Mouse (Mus musculus) heart, postnatal 0 days (tissue): Measurements from ENCODE around the gene Nfatc3. TPM values are rescaled to one million over a fixed set of nuclear protein-coding genes. Genes with fewer than 3 reads are reported as not detected.

ENCODE experiments used
- ATAC-seq: fragments of 200-750 bp; cut with Nextera tagmentation; 2 replicates; pipeline ENCODE4 v1.8.0; 2017; ENCODE audit warnings: low read depth, moderate number of reproducible peaks, moderate library complexity; ENCODE audit not compliant: insufficient read depth
- DNase-seq: peaks from one replicate; pipeline ENCODE4 v3.0.0-alpha.2; 2016; ENCODE audit warnings: low spot score
- H3K27ac ChIP-seq: fragments of 300-500 bp; sonication (generic); 2 replicates; pipeline ENCODE4 v1.5.1; 2014; ENCODE audit warnings: low read depth, mild to moderate bottlenecking
- H3K27me3 ChIP-seq: fragments of 300-500 bp; sonication (generic); 2 replicates; pipeline ENCODE4 v1.6.1; 2014; ENCODE audit warnings: low read length, mixed read lengths; ENCODE audit not compliant: control insufficient read depth, insufficient read depth
- H3K36me3 ChIP-seq: fragments of 300-500 bp; sonication (generic); replicated peaks from 2 replicates; pipeline ENCODE4 v1.6.1; 2014; ENCODE audit warnings: low read length, mixed read lengths; ENCODE audit not compliant: control insufficient read depth, insufficient read depth
- H3K4me1 ChIP-seq: fragments of 300-500 bp; sonication (generic); 2 replicates; pipeline ENCODE4 v1.6.1; 2014; ENCODE audit warnings: antibody characterized with exemption; ENCODE audit not compliant: control insufficient read depth, insufficient read depth
- H3K4me2 ChIP-seq: fragments of 300-500 bp; sonication (generic); 2 replicates; pipeline ENCODE4 v1.6.1; 2014; ENCODE audit warnings: low read depth, mild to moderate bottlenecking, low read length, moderate library complexity
- H3K4me3 ChIP-seq: fragments of 300-500 bp; sonication (generic); 2 replicates; pipeline ENCODE4 v1.5.1; 2014; ENCODE audit warnings: low read depth, low read length
- H3K9ac ChIP-seq: fragments of 300-500 bp; sonication (generic); replicated peaks from 2 replicates; pipeline ENCODE4 v1.6.1; 2014; ENCODE audit warnings: low read depth, low read length, mixed read lengths
- H3K9me3 ChIP-seq: fragments of 300-500 bp; sonication (generic); replicated peaks from 2 replicates; pipeline ENCODE4 v1.6.1; 2016; ENCODE audit warnings: low read length; ENCODE audit not compliant: control insufficient read depth
- CTCF ChIP-seq: IDR thresholded peaks from 2 replicates; pipeline ENCODE4 v1.5.1; 2016; ENCODE audit warnings: antibody characterized with exemption, control low read depth, low read depth
- EP300 ChIP-seq: IDR thresholded peaks from 2 replicates; pipeline ENCODE4 v1.6.1; 2016; ENCODE audit warnings: antibody characterized with exemption, low read depth
- WGBS: fragments of 180-500 bp; shearing (Covaris S2); extraction: QIAGEN DNeasy Blood & Tissue Kit; methylation state at CpG from one replicate; pipeline ENCODE4 v1.1.7; 2014; 5-methylcytosine and 5-hydroxymethylcytosine counted together
- polyA plus RNA-seq: library from polyadenylated mRNA; unstranded; fragments of >200 nt; fragmentation: Nextera tagmentation; extraction: Ambion mirVana; gene quantifications from 2 replicates; pipeline ENCODE4 v1.2.1, GENCODE M21; 2015
- total RNA-seq: library from RNA; depleted of rRNA; stranded (reverse); fragments of >200 nt; gene quantifications from 2 replicates; pipeline ENCODE4 v1.2.3, GENCODE M21; 2014; ENCODE audit warnings: low replicate concordance

Gene Nfatc3
- total and polyA plus RNA-seq, 2 experiments from 2014 or later: 2.0 to 26.6 TPM

DNA sequence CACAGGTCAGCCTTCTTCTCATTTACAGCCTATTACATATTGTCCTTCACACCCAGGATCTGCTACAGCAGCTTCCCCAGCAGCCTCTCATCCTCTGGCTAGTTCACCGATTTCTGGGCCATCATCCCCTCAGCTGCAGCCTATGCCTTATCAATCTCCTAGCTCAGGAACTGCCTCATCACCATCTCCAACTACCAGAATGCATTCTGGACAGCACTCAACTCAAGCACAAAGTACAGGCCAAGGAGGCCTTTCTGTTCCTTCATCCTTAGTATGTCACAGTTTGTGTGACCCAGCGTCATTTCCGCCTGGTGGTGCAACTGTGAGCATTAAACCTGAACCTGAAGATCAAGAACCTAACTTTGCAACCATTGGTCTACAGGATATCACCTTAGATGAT is 50.1 kb downstream of the Nfatc3 start:
- DNase-seq (no peak), ATAC-seq (no peak)
- H3K4me1 ChIP-seq: no peaks in the 10 kb centered on the region
- H3K36me3 ChIP-seq: peaks cover 39% of the 10 kb centered on the region
- TF ChIP-seq CTCF (no peak), EP300 (no peak)
- WGBS: 93% methylated on average over 3 of the region's 3 CpGs
- no peaks in the 10 kb centered on the region for H3K9me3 ChIP-seq
- no peak overlapping the region for H3K27ac ChIP-seq
- H3K4me2 ChIP-seq: no peak overlapping the region
- no peak overlapping the region for H3K9ac ChIP-seq
- H3K27me3 ChIP-seq: no peaks in the 10 kb centered on the region
- H3K4me3 ChIP-seq: no peak overlapping the region

DNA sequence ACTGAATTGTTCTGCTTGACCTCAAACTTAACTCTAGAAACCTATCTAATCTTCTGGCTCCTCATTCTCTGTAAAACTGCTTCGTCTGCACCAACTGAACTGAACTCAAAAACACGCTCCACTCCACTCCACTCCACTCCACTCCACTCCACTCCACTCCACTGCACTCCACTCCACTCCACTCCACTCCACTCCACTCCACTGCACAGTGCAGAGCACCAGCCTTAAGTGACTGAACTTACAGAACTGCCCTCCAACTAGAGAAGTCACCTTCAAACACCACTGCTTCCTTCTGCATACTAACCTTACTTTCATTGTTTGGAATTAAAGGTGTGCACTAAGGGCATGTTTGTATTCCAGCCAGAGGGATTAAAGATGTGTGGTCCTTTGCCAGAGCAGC is 53.4 kb downstream of the Nfatc3 start:
- WGBS: 61% methylated on average over 2 of the region's 2 CpGs
- TF ChIP-seq CTCF (no peak), EP300 (no peak)
- Histone ChIP-seq H3K9ac (no peak overlapping the region), H3K36me3 (peaks cover 34% of the 10 kb centered on the region), H3K27ac (peak overlapping the region; percentile 50; the same call in 1 of the 2 replicates), H3K4me2 (no peak overlapping the region), H3K4me3 (no peak overlapping the region), H3K9me3 (no peaks in the 10 kb centered on the region), H3K27me3 (no peaks in the 10 kb centered on the region), H3K4me1 (no peaks in the 10 kb centered on the region)
- ATAC-seq (no peak), DNase-seq (no peak)

DNA sequence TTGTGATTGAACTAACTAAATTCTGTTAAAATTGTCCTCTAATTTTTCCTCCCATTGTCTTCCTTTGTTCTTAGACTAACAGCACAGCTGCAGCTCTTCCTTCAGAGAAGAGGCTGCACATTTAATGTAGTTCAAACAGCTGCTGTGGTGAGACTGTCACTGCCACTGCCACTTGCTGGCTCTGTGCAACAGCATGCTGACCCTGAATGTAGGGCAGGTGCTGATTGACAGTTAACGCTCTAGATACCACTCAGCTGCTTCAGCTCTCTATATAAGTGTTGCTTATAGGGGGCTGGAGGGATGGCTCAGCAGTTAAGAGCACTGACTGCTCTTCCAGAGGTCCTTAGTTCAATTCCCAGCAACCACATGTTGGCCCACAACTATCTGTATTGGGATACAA is 53.9 kb downstream of the Nfatc3 start:
- Histone ChIP-seq H3K4me1 (no peaks in the 10 kb centered on the region), H3K9ac (no peak overlapping the region), H3K27me3 (no peaks in the 10 kb centered on the region), H3K36me3 (peaks cover 34% of the 10 kb centered on the region), H3K9me3 (no peaks in the 10 kb centered on the region), H3K27ac (peak overlapping the region; percentile 50; the same call in 1 of the 2 replicates), H3K4me3 (no peak overlapping the region), H3K4me2 (no peak overlapping the region)
- WGBS: 61% methylated on average over 1 of the region's 1 CpGs
- ATAC-seq (no peak), DNase-seq (no peak)
- TF ChIP-seq CTCF (no peak), EP300 (no peak)

DNA sequence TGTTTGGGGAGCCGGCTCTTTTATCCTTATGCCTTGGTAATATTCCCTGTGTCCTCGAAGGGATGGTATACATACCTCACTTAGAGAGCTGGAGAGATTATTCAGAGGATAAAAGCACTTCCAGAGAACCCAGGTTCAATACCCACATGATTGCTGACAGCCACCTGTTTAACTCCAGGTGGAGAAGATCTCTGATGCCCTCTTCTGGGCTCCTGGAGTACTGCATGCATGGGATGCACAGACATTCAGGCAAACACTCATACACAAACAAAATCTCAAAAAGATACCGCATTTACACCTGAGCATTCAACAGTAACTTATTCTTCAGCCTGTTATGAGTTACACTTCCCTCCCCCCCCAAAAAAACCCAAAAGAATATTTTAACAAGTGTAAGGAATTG is 57.3 kb downstream of the Nfatc3 start:
- no peak for DNase-seq
- Histone ChIP-seq H3K27ac (no peak overlapping the region), H3K4me2 (no peak overlapping the region), H3K9me3 (no peaks in the 10 kb centered on the region), H3K4me1 (no peaks in the 10 kb centered on the region), H3K4me3 (no peak overlapping the region), H3K9ac (no peak overlapping the region), H3K36me3 (peaks cover 23% of the 10 kb centered on the region), H3K27me3 (no peaks in the 10 kb centered on the region)
- TF ChIP-seq EP300 (no peak), CTCF (peak; percentile 50)
- no peak for ATAC-seq
- 92% methylated on average over 3 of the region's 3 CpGs for WGBS

DNA sequence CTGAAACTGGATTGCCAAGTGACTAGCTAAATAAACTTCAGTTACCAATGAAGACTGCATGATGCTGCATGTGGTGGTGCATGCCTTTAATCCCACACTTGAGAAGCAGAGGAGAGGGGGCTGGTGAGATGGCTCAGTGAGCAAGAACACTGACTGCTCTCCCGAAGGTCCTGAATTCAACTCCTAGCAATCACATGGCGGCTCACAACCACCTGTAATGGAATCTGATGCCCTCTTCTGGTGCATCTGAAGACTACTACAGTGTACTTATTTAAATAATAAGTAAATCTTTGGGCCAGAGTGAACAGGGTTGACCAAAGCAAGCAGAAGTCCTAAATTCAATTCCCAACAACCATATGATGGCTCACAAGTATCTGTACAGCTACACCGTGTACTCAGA is 64.8 kb downstream of the Nfatc3 start:
- Histone ChIP-seq H3K27me3 (no peaks in the 10 kb centered on the region), H3K9me3 (no peaks in the 10 kb centered on the region), H3K4me2 (no peak overlapping the region), H3K4me1 (no peaks in the 10 kb centered on the region), H3K9ac (no peak overlapping the region), H3K4me3 (no peak overlapping the region), H3K27ac (no peak overlapping the region), H3K36me3 (peaks cover 32% of the 10 kb centered on the region)
- no peak for ATAC-seq
- 82% methylated on average over 3 of the region's 3 CpGs for WGBS
- TF ChIP-seq CTCF (no peak), EP300 (no peak)
- no peak for DNase-seq

DNA sequence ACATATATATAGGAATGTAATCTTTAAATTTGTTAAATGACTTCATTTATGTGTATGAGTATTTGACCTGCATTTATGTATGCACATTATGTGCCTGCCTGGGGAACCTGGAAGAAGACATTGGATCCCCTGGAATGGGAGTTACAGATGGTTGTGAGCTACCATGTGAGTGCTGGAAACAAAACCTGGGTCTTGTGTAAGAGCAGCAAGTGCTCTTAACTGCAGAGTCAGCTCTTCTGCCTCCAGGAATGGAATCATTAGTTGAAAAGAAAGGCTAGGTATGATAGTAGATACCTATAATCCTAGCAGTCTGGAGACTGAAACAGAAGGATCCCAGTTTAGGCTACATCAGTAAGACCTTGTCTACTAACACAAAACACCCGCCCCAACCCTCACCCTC is 67.4 kb downstream of the Nfatc3 start:
- no peak overlapping the region for H3K27ac ChIP-seq
- H3K9ac ChIP-seq: no peak overlapping the region
- WGBS: 90% methylated on average over 1 of the region's 1 CpGs
- H3K4me3 ChIP-seq: no peak overlapping the region
- TF ChIP-seq EP300: no peak
- no peak for DNase-seq
- no peaks in the 10 kb centered on the region for H3K4me1 ChIP-seq
- H3K9me3 ChIP-seq: no peaks in the 10 kb centered on the region
- no peak for ATAC-seq
- H3K27me3 ChIP-seq: no peaks in the 10 kb centered on the region
- no peak overlapping the region for H3K4me2 ChIP-seq
- peaks cover 46% of the 10 kb centered on the region for H3K36me3 ChIP-seq
